Mouse (Mus musculus): ENCODE measurements around the gene Tnnt1. TPM values are rescaled to one million over a fixed set of nuclear protein-coding genes. Genes with fewer than 3 reads are reported as not detected.

Tnnt1 gene
- polyA plus RNA-seq, 1 experiment from 2014 or later = 6.6 TPM

DNA sequence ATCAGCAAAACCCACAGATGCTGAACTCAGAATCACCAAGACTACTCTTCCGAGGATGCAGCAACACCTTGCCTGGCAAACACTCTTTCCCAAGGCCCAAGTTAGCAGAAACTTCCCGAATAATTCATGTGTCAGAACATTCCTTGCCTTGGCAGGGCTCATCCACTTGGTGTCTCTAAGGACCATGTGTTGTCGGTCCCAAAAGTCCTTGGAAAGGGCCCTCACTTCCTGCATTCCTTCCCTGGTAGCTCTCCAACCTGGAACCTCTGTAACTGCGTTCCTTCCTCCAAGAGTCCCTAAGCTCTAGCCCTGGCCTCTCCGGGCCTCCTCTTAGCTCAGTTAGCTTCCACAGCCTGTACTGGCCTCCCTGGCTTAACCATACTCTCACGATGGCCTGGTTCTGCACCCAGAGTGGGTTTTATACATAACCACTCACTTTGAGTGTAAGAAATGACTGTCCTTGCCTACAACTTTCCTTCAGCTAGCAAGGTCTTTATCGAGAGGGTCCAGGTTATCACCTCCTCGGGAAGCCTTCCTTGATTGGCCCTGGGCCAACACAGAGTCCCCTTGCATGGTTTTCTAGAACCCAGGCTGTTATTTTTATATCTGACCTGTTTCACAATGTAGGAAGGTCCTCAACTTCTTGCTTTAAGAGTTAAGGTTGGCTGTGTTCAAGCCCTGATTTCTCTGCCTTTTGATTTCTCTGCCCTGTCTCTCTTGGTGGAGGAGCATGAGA is 4.5 kb downstream of the Tnnt1 start:
- no peak overlapping the region for H3K4me2 ChIP-seq
- no peak for ATAC-seq (ENCODE audit: low FRiP score)
- no peaks in the 10 kb centered on the region for H3K27me3 ChIP-seq (ENCODE audit: control insufficient read depth, insufficient read depth, low read length)
- H3K36me3 ChIP-seq (ENCODE audit: control insufficient read depth, insufficient read depth, low read length) = no peaks in the 10 kb centered on the region
- peaks cover 14% of the 10 kb centered on the region for H3K4me1 ChIP-seq (ENCODE audit: control insufficient read depth, insufficient read depth, low read length)
- H3K9me3 ChIP-seq (ENCODE audit: control insufficient read depth, low read length) = no peaks in the 10 kb centered on the region
- H3K9ac ChIP-seq (ENCODE audit: low read length) = no peak overlapping the region
- H3K27ac ChIP-seq (ENCODE audit: low read depth, low read length) = no peak overlapping the region
- WGBS = 82% methylated on average over 8 of the region's 8 CpGs
- H3K4me3 ChIP-seq (ENCODE audit: low read depth, low read length) = no peak overlapping the region
- no peak for DNase-seq (ENCODE audit: low spot score, missing footprints)

DNA sequence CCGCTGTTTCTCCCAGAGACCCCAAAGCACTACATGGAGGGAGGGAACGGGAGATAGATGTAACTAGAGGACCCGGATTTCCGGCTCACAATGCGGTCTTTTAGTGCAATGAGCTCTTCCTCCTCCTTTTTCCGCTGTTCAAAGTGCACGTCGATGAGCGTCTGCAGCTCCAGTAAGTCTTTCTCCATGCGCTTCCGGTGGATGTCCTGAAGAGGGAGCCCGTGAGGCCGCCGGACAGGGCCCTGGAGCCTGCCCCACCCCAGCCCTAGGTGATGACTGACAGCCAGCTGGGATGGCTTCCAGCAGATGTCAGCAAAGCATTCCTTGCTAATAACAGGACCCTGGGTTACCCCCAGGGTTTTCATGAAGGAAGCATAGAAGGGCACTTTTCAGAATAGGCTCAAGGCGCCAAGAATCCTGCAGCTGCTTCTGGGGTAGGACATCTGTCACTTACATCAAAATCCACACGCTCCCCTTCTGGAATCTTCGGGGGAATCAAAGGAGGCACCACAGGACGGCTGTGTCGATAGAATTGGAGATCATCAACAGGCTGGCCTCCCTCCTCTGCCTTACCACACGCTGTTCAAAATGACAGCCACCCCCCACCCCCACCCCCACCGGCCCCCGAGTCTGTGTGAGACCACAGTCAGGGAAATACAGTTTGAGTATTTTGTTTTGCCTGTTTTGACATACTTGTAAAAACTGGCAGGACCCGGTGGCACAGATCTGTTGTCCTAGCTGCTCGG is 6.1 kb downstream of the Tnnt1 start:
- H3K9ac ChIP-seq (ENCODE audit: low read length) = no peak overlapping the region
- H3K4me2 ChIP-seq = no peak overlapping the region

DNA sequence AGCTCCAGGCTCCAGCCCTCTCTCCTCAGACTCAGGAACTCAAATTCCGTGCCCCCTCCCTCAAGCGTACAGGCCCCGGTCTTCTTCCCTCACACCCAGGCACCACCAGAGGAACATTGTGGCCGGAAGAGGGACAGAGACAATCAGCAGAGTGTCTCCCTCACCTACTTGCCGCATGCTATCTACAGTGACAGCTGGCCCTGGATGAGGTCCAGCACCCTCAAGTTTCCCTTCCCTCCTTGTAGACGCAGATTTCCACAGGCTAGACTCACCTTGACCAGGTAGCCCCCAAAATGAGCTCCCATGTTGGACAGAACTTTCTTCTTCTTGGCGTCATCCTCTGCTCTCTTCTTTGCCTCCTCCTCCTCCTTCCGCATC is 7.5 kb downstream of the Tnnt1 start:
- Histone ChIP-seq H3K27me3 (ENCODE audit: control insufficient read depth, insufficient read depth, low read length) (no peaks in the 10 kb centered on the region), H3K9me3 (ENCODE audit: control insufficient read depth, low read length) (no peaks in the 10 kb centered on the region), H3K36me3 (ENCODE audit: control insufficient read depth, insufficient read depth, low read length) (no peaks in the 10 kb centered on the region), H3K4me2 (no peak overlapping the region), H3K4me3 (ENCODE audit: low read depth, low read length) (no peak overlapping the region), H3K9ac (ENCODE audit: low read length) (no peak overlapping the region), H3K4me1 (ENCODE audit: control insufficient read depth, insufficient read depth, low read length) (no peaks in the 10 kb centered on the region), H3K27ac (ENCODE audit: low read depth, low read length) (no peak overlapping the region)
- DNase-seq (ENCODE audit: low spot score, missing footprints) (no peak), ATAC-seq (ENCODE audit: low FRiP score) (no peak)
- 89% methylated on average over 8 of the region's 8 CpGs for WGBS

More for the DNA sequence above, 6.1 kb downstream of the Tnnt1 start:
- ATAC-seq (ENCODE audit: low FRiP score) = peak; percentile 80
- 20% methylated on average over 24 of the region's 24 CpGs for WGBS
- H3K4me3 ChIP-seq (ENCODE audit: low read depth, low read length) = no peak overlapping the region
- DNase-seq (ENCODE audit: low spot score, missing footprints) = peak; percentile 95
- no peaks in the 10 kb centered on the region for H3K27me3 ChIP-seq (ENCODE audit: control insufficient read depth, insufficient read depth, low read length)
- peaks cover 4% of the 10 kb centered on the region for H3K4me1 ChIP-seq (ENCODE audit: control insufficient read depth, insufficient read depth, low read length)
- no peaks in the 10 kb centered on the region for H3K9me3 ChIP-seq (ENCODE audit: control insufficient read depth, low read length)
- no peaks in the 10 kb centered on the region for H3K36me3 ChIP-seq (ENCODE audit: control insufficient read depth, insufficient read depth, low read length)
- H3K27ac ChIP-seq (ENCODE audit: low read depth, low read length) = no peak overlapping the region

GRCm38 (mm10) chr7:4508062-4508738 is 8.0 kb downstream of the Tnnt1 start:
- H3K9ac ChIP-seq (ENCODE audit: low read length) = no peak overlapping the region
- 79% methylated on average over 24 of the region's 32 CpGs for WGBS
- H3K4me3 ChIP-seq (ENCODE audit: low read depth, low read length) = no peak overlapping the region
- no peak overlapping the region for H3K4me2 ChIP-seq
- no peaks in the 10 kb centered on the region for H3K36me3 ChIP-seq (ENCODE audit: control insufficient read depth, insufficient read depth, low read length)
- no peaks in the 10 kb centered on the region for H3K27me3 ChIP-seq (ENCODE audit: control insufficient read depth, insufficient read depth, low read length)
- ATAC-seq (ENCODE audit: low FRiP score) = no peak
- no peak for DNase-seq (ENCODE audit: low spot score, missing footprints)
- no peaks in the 10 kb centered on the region for H3K9me3 ChIP-seq (ENCODE audit: control insufficient read depth, low read length)
- no peaks in the 10 kb centered on the region for H3K4me1 ChIP-seq (ENCODE audit: control insufficient read depth, insufficient read depth, low read length)
- H3K27ac ChIP-seq (ENCODE audit: low read depth, low read length) = no peak overlapping the region

GRCm38 (mm10) chr7:4507220-4507619 is 9.0 kb downstream of the Tnnt1 start:
- H3K9me3 ChIP-seq (ENCODE audit: control insufficient read depth, low read length) = no peaks in the 10 kb centered on the region
- no peaks in the 10 kb centered on the region for H3K4me1 ChIP-seq (ENCODE audit: control insufficient read depth, insufficient read depth, low read length)
- H3K9ac ChIP-seq (ENCODE audit: low read length) = no peak overlapping the region
- H3K27me3 ChIP-seq (ENCODE audit: control insufficient read depth, insufficient read depth, low read length) = no peaks in the 10 kb centered on the region
- H3K36me3 ChIP-seq (ENCODE audit: control insufficient read depth, insufficient read depth, low read length) = no peaks in the 10 kb centered on the region
- H3K4me2 ChIP-seq = no peak overlapping the region
- H3K4me3 ChIP-seq (ENCODE audit: low read depth, low read length) = no peak overlapping the region
- no peak overlapping the region for H3K27ac ChIP-seq (ENCODE audit: low read depth, low read length)
- DNase-seq (ENCODE audit: low spot score, missing footprints) (no peak), ATAC-seq (ENCODE audit: low FRiP score) (no peak)
- 50% methylated on average over 3 of the region's 4 CpGs for WGBS

DNA sequence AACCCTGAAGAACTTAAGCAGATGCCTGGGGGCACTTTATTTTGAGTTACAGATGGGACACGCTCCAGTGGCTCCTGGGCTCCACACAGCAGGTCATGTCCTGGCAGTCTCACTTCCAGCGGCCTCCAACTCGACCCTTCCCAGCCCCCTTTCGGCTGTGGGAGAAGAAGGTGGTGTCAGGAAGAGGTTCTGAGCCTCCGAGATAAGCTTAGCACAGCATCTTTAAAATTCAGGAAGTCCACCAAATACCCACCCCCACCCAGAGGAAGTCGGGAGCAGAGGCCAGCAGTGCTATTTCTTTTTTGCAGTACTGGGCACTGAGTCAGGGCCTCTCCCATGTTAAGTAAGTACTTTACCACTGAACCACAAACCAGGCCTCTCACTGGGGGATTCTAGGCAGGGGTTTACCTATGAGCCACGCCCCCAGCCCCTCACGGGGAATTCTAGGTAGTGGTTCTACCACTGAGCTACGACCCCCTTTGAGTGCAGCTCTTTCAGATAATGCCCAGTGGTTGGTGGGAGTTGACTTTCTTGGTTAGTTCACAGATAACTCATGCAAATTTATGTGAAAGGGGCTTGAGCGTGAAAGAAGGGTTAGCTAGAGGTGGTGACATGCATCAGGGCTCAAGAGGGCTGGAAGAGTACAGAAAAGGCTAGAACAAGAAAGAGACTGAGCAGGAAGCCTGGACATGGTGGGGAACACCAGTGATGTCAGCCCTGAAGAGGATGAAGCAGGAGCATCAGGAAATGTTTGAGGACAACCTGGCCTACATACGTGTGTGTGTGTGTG is 11.3 kb downstream of the Tnnt1 start:
- 65% methylated on average over 11 of the region's 11 CpGs for WGBS
- DNase-seq (ENCODE audit: low spot score, missing footprints) = no peak
- H3K4me3 ChIP-seq (ENCODE audit: low read depth, low read length) = no peak overlapping the region
- H3K4me1 ChIP-seq (ENCODE audit: control insufficient read depth, insufficient read depth, low read length) = peaks cover 10% of the 10 kb centered on the region
- H3K9me3 ChIP-seq (ENCODE audit: control insufficient read depth, low read length) = no peaks in the 10 kb centered on the region
- H3K27ac ChIP-seq (ENCODE audit: low read depth, low read length) = no peak overlapping the region
- no peak overlapping the region for H3K9ac ChIP-seq (ENCODE audit: low read length)
- H3K27me3 ChIP-seq (ENCODE audit: control insufficient read depth, insufficient read depth, low read length) = no peaks in the 10 kb centered on the region
- H3K36me3 ChIP-seq (ENCODE audit: control insufficient read depth, insufficient read depth, low read length) = no peaks in the 10 kb centered on the region
- no peak for ATAC-seq (ENCODE audit: low FRiP score)
- H3K4me2 ChIP-seq = no peak overlapping the region

DNA sequence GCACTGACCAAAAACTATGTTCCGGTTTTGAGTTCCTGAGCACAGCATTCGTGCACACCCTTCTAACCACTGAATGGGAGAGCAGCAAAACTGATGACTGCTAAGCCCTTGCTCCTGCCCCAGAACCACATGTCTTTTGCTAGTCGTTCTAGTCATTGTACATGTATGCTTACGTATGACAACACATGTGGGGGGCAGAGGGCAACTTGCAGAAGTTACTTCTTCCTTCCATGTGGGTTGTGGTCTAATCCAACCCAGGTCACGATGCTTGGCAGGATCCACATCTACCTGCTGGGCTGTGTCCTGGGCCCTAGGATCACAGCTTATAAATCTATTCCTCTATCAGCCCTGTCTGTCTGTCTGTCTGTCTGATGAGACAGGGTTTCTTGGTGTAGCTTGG is 12.3 kb downstream of the Tnnt1 start:
- DNase-seq (ENCODE audit: low spot score, missing footprints) (no peak), ATAC-seq (ENCODE audit: low FRiP score) (no peak)
- peaks cover 20% of the 10 kb centered on the region for H3K4me1 ChIP-seq (ENCODE audit: control insufficient read depth, insufficient read depth, low read length)
- H3K4me2 ChIP-seq = no peak overlapping the region
- H3K4me3 ChIP-seq (ENCODE audit: low read depth, low read length) = no peak overlapping the region
- H3K36me3 ChIP-seq (ENCODE audit: control insufficient read depth, insufficient read depth, low read length) = 0 out of 2 replicates have a peak, but pooled peaks cover 2% of the 10 kb centered on the region
- no peaks in the 10 kb centered on the region for H3K27me3 ChIP-seq (ENCODE audit: control insufficient read depth, insufficient read depth, low read length)
- no peak overlapping the region for H3K9ac ChIP-seq (ENCODE audit: low read length)
- 80% methylated on average over 5 of the region's 5 CpGs for WGBS
- no peaks in the 10 kb centered on the region for H3K9me3 ChIP-seq (ENCODE audit: control insufficient read depth, low read length)
- H3K27ac ChIP-seq (ENCODE audit: low read depth, low read length) = no peak overlapping the region

- 74% methylated on average over 4 of the region's 4 CpGs for WGBS
Observed at GRCm38 (mm10) chr7:4503100-4503499, 13.1 kb downstream of the Tnnt1 start.

More at GRCm38 (mm10) chr7:4503100-4503499, 13.1 kb downstream of the Tnnt1 start:
- Histone ChIP-seq H3K4me3 (ENCODE audit: low read depth, low read length) (no peak overlapping the region), H3K4me2 (no peak overlapping the region), H3K36me3 (ENCODE audit: control insufficient read depth, insufficient read depth, low read length) (0 out of 2 replicates have a peak, but pooled peaks cover 2% of the 10 kb centered on the region), H3K9me3 (ENCODE audit: control insufficient read depth, low read length) (no peaks in the 10 kb centered on the region), H3K27ac (ENCODE audit: low read depth, low read length) (no peak overlapping the region), H3K9ac (ENCODE audit: low read length) (no peak overlapping the region), H3K4me1 (ENCODE audit: control insufficient read depth, insufficient read depth, low read length) (peaks cover 27% of the 10 kb centered on the region), H3K27me3 (ENCODE audit: control insufficient read depth, insufficient read depth, low read length) (no peaks in the 10 kb centered on the region)
- ATAC-seq (ENCODE audit: low FRiP score) (no peak), DNase-seq (ENCODE audit: low spot score, missing footprints) (no peak)
